ENCODE assay signal across 8 mouse cellular contexts in genomic region chr5:44100187-44100543, GRCm38 (mm10). TPM values are rescaled to one million over a fixed set of nuclear protein-coding genes. Genes with fewer than 3 reads are reported as not detected.
A peak's percentile ranks its signal among the peaks of the same experiment; 100 is the strongest.
DNase-seq lines count a peak whose midpoint lies in the region; ATAC-seq and TF ChIP-seq lines count a peak whose summit lies in the region.

No protein-coding gene starts in this region.

- H3K4me3 ChIP-seq in cerebellum, adult 2 months (replicated peaks; ENCODE audit: insufficient read depth, low read depth, low read length): peak overlapping the region; percentile 65
- H3K4me3 ChIP-seq in lung, embryonic 15.5 days: peak overlapping the region; percentile 62
- H3K4me3 ChIP-seq in limb, embryonic 13.5 days: peak overlapping the region; percentile 74
- H3K4me3 ChIP-seq in stomach, embryonic 15.5 days (replicated peaks): peak overlapping the region; percentile 64

- peak overlapping the region; percentile 95 for H3K4me2 ChIP-seq in lung, embryonic 15.5 days
- peak overlapping the region; percentile 91 for H3K4me2 ChIP-seq in limb, embryonic 13.5 days (replicated peaks)
- H3K4me2 ChIP-seq in stomach, embryonic 15.5 days: peak overlapping the region; percentile 83

- TF ChIP-seq POLR2A in cerebellum, adult 2 months (IDR thresholded peaks at IDR 0.05; ENCODE audit: borderline replicate concordance, insufficient read depth, low read length): no peak

- no peak for TF ChIP-seq CTCF in cerebellum, adult 2 months (IDR thresholded peaks at IDR 0.05; ENCODE audit: borderline replicate concordance, insufficient read depth, low read depth, low read length)

- WGBS in cerebellum, adult 2 months: 4% methylated on average over 12 of the region's 12 CpGs
- 5% methylated on average over 12 of the region's 12 CpGs for WGBS in lung, embryonic 15.5 days
- WGBS in limb, embryonic 13.5 days: 2% methylated on average over 12 of the region's 12 CpGs
- 6% methylated on average over 12 of the region's 12 CpGs for WGBS in stomach, embryonic 15.5 days

- peak overlapping the region; percentile 72 for H3K9ac ChIP-seq in lung, embryonic 15.5 days
- H3K9ac ChIP-seq in limb, embryonic 13.5 days: peak overlapping the region; percentile 87
- H3K9ac ChIP-seq in stomach, embryonic 15.5 days: peak overlapping the region; percentile 45

- peak overlapping the region; percentile 75 for H3K27ac ChIP-seq in cerebellum, adult 2 months (ENCODE audit: insufficient read depth, low read length)
- H3K27ac ChIP-seq in lung, embryonic 15.5 days: peak overlapping the region; percentile 82
- H3K27ac ChIP-seq in limb, embryonic 13.5 days: peak overlapping the region; percentile 93
- peak overlapping the region; percentile 84 for H3K27ac ChIP-seq in stomach, embryonic 15.5 days

- no peaks in the 10 kb centered on the region for H3K27me3 ChIP-seq in cerebellum, adult 2 months (ENCODE audit: control insufficient read depth, insufficient read depth, low read length)
- H3K27me3 ChIP-seq in lung, embryonic 15.5 days: no peaks in the 10 kb centered on the region
- no peaks in the 10 kb centered on the region for H3K27me3 ChIP-seq in limb, embryonic 13.5 days
- no peaks in the 10 kb centered on the region for H3K27me3 ChIP-seq in stomach, embryonic 15.5 days (replicated peaks)

- no peaks in the 10 kb centered on the region for H3K9me3 ChIP-seq in lung, embryonic 15.5 days
- H3K9me3 ChIP-seq in limb, embryonic 13.5 days: no peaks in the 10 kb centered on the region
- no peaks in the 10 kb centered on the region for H3K9me3 ChIP-seq in stomach, embryonic 15.5 days

- H3K4me1 ChIP-seq in cerebellum, adult 2 months (ENCODE audit: control insufficient read depth, insufficient read depth, low read length): peaks cover 17% of the 10 kb centered on the region
- peaks cover 22% of the 10 kb centered on the region for H3K4me1 ChIP-seq in lung, embryonic 15.5 days
- peaks cover 47% of the 10 kb centered on the region for H3K4me1 ChIP-seq in limb, embryonic 13.5 days
- peaks cover 10% of the 10 kb centered on the region for H3K4me1 ChIP-seq in stomach, embryonic 15.5 days

- no peak for DNase-seq in cerebellum, adult 2 months
- DNase-seq in cerebellum, adult 18-20 months: no peak
- no peak for DNase-seq in lung, postnatal 4 days
- DNase-seq in gastrocnemius, postnatal 4 days (ENCODE audit: low spot score in 2 of 2): no peak
- no peak for DNase-seq in layer of hippocampus, adult 9-10 months (ENCODE audit: low spot score)

- no peaks in the 10 kb centered on the region for H3K36me3 ChIP-seq in lung, embryonic 15.5 days
- no peaks in the 10 kb centered on the region for H3K36me3 ChIP-seq in limb, embryonic 13.5 days
- H3K36me3 ChIP-seq in stomach, embryonic 15.5 days: no peaks in the 10 kb centered on the region

- ATAC-seq in lung, embryonic 15.5 days (ENCODE audit: borderline replicate concordance, extremely low read depth, low FRiP score, low TSS enrichment): peak; percentile 29; the same call in 1 of the 2 replicates
- ATAC-seq in limb, embryonic 13.5 days (ENCODE audit: low FRiP score, low read depth): peak; percentile 14; the same call in 1 of the 2 replicates
- peak; percentile 5; the same call in 1 of the 2 replicates for ATAC-seq in stomach, embryonic 15.5 days (ENCODE audit: insufficient read depth, low FRiP score, low read depth)

RNA-seq across cellular contexts. Expression of gene Prom1, which starts 1.7 kb away (rescaled TPM):
- 36.9 and 39.9 TPM in 2 replicates for polyA plus RNA-seq in cerebellum, adult 2 months (2012; rRNA removed)
- 42.9 and 43.0 TPM in 2 replicates for polyA plus RNA-seq in lung, embryonic 15.5 days (2015; fragmentation: Nextera tagmentation; extraction: Ambion mirVana)
- 57.1 and 62.7 TPM in 2 replicates for polyA plus RNA-seq in limb, embryonic 13.5 days (2015; fragmentation: Nextera tagmentation; extraction: Ambion mirVana)
- 52.4 and 61.3 TPM in 2 replicates for polyA plus RNA-seq in stomach, embryonic 15.5 days (2015; fragmentation: Nextera tagmentation; extraction: Ambion mirVana)
- total RNA-seq in gastrocnemius, postnatal 4 days (2021): 10 to 100 TPM; 17.4 to 20.5 TPM
